Comparison of ENCODE assay signal across 17 mouse cellular contexts in genomic region chr4:150800774-150801173, GRCm38 (mm10).
"Had no signal": no experiment of that assay in that cellular context is flagged by ENCODE, and none has a peak within 500 bp of the region (broad histone marks: within the 10 kb centered on the region; RNA-seq: fewer than 3 reads in every experiment).

No protein-coding gene starts in this region.

- DNase-seq: kidney, adult 8-10 months; kidney, postnatal 14 days; kidney, postnatal 4 days; liver, embryonic 13.5 days; lung, adult 18-20 months; lung, postnatal 14 days; right cerebral cortex, adult 18-20 months; right cerebral cortex, postnatal 25 days; thymus, adult 18-20 months; thymus, postnatal 36 days had no signal

- H3K4me1 ChIP-seq: midbrain, embryonic 12.5 days; midbrain, embryonic 15.5 days had no signal

- H3K27me3 ChIP-seq: limb, embryonic 13.5 days; liver, embryonic 13.5 days; lung, embryonic 15.5 days; midbrain, embryonic 12.5 days; midbrain, embryonic 15.5 days; neural tube, embryonic 12.5 days; neural tube, embryonic 15.5 days had no signal

- H3K4me2 ChIP-seq: liver, embryonic 13.5 days; lung, embryonic 15.5 days; midbrain, embryonic 12.5 days; midbrain, embryonic 15.5 days; neural tube, embryonic 15.5 days had no signal

- H3K4me3 ChIP-seq: limb, embryonic 10.5 days; limb, embryonic 13.5 days; liver, embryonic 13.5 days; lung, embryonic 15.5 days; midbrain, embryonic 12.5 days; midbrain, embryonic 15.5 days; neural tube, embryonic 12.5 days; neural tube, embryonic 15.5 days had no signal

- H3K27ac ChIP-seq: lung, embryonic 15.5 days; midbrain, embryonic 12.5 days; midbrain, embryonic 15.5 days; neural tube, embryonic 12.5 days had no signal

- H3K9ac ChIP-seq: liver, embryonic 13.5 days; lung, embryonic 15.5 days; midbrain, embryonic 12.5 days; midbrain, embryonic 15.5 days; neural tube, embryonic 12.5 days; neural tube, embryonic 15.5 days had no signal

- ATAC-seq: midbrain, embryonic 15.5 days had no signal

- H3K9me3 ChIP-seq: limb, embryonic 10.5 days; limb, embryonic 13.5 days; liver, embryonic 13.5 days; lung, embryonic 15.5 days; midbrain, embryonic 12.5 days; midbrain, embryonic 15.5 days; neural tube, embryonic 12.5 days; neural tube, embryonic 15.5 days had no signal

- H3K36me3 ChIP-seq: limb, embryonic 10.5 days; limb, embryonic 13.5 days; liver, embryonic 13.5 days; lung, embryonic 15.5 days; midbrain, embryonic 12.5 days; midbrain, embryonic 15.5 days; neural tube, embryonic 12.5 days; neural tube, embryonic 15.5 days had no signal
